Mouse (Mus musculus): ENCODE results near the gene Ddx60.
A peak's percentile ranks its signal among the peaks of the same experiment; 100 is the strongest.

Ddx60 gene

DNA sequence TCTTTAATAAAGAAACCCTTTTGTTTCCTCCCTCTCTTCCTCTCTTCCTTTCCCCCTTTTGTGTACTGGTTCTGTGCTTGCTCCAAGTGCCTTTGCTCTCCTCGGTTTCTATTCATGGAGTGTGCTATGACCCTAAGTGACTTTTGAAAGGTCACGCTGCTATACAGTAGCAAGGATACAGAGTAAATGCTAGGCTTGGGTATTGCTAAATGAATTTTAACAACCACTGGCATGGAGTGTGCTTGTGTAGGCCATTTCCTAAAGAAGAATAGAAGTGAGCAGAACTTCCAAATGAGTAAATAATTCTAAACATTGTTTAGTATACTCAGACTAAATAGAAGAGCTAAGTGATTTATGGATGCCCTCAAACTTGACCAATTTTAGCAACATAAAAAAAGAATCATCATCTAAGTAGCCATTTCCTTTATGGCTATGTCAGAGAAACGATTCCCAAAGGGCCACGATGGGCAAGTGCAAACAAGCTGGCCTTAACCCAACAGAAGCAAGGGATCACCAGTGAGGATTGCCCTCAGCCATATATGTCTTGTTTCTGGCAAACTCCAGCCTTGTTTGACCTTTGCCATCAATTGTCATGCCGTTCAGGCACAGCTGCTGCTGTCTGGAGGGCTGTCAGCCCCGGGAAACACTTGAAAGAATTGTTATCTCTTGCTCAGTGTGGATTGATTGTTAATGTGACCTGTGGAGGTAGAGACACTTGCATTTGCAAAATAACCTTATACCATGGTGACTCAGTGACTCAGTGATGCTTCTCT is 58.0 kb downstream of the Ddx60 start:
- no peak for DNase-seq (ENCODE audit: low read depth, low spot score)

DNA sequence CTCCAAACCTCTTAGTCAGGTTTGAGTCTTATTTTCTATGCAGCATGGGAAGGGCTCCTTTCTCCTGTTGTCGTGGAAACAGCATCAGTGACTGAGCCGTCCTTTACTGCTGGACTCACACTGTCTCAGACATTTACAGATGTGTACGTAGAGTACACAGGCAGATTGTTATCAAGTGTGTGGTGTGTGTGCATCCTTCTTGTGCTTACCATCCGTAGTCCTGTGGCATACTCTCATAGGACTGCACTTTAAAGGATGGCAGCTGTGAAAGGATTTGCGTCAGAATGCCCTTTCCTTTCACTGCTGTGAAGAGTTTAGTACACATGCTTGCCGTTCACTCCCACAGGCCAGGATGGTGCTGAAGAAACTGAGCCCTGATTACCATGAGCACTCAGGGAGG is 61.6 kb downstream of the Ddx60 start:
- no peak for DNase-seq (ENCODE audit: low read depth, low spot score)

DNA sequence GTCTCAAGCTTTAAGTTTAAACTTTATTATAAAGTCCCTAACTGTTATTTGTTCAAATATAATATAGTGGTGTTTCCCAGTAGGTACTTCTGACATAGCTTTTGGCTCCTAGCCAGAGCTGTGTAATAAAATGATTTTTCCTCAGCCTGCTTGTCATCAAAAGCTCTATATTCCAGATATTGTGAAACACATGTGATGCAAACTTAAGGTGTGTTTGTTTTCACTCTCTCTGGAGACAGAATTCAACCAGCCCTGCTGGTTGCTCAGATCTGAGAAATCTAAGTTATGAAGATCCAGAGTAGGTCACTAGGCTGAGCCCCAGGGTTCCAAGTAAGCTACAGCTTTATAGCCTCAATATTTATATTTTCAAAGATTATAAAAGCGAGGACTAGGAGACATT is 64.9 kb downstream of the Ddx60 start:
- no peak for DNase-seq (ENCODE audit: low read depth, low spot score)

DNA sequence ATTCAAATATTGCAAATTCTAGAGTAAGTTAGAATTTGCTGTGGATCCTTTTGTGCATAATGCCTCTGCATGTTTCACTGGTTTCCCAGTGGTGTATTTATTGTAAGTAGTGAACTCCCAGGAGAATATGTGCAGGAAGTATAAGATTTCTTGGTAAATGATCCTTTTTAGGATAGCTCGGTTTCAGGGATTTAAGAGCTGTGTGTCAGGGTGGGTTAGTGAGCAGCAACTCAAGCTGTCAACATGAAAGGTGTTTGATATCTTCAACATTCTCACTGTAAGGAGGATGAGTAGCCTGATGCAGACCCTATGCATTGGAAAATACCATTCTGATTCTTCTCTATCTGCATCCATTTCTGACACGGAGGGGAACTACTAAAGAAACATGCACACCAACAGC is 69.2 kb downstream of the Ddx60 start:
- no peak for DNase-seq (ENCODE audit: low read depth, low spot score)

DNA sequence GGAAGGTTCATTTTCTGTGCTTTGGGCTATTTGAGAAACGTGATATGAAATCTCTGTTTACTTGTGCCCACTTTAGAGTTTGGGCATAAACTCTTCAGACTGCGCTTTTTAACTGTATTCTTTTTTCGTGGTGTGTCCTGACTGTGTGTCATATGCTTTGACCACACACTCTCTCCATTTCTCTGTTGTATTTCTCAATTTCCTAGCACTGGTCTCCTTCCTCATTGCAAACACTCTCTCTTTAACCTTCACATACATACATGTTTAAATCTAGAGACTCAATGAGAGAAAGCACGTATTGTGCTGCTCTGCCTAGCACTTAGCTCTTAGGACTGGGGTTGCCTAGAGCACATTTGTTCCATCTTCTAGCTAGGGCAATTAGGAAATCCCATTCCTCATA is 86.3 kb downstream of the Ddx60 start:
- no peak for DNase-seq (ENCODE audit: low read depth, low spot score)

DNA sequence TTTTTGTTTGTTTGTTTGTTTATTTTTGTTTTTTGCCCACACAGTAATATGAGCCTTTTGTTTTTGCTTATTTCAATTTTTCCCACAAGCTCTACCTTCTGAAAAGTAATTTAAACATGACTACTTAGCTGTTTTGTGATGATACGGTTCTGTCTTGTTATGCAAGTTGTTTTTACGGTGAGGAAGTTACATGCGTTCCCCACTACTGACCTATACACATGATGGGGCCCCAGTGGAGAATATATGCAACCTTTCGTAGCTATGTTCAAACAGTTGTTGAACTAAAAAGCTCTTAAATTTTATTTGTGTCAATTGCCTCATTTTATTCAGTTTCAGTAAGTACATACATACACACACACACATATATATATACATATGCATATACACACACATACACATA is 86.7 kb downstream of the Ddx60 start:
- no peak for DNase-seq (ENCODE audit: low read depth, low spot score)

DNA sequence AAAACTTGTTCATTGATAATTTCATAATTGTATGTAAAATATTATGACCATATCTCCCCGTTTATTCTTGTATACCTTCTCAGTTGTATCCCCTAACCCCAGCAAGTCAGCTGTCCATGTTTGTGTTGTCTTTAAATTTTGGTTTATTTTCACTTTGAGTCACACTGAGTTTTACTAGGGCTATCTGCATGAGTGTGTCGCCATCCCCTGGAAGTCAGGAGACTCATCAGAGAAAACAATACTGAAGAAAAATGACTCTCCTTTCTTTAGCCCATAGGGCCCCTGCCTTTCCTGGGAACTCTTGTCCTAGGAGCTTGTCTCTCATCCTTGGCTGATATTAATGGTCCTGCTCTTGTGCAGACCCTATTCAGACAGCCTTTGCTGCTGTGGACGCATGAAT is 106.5 kb downstream of the Ddx60 start:
- DNase-seq (ENCODE audit: low read depth, low spot score), result no peak

DNA sequence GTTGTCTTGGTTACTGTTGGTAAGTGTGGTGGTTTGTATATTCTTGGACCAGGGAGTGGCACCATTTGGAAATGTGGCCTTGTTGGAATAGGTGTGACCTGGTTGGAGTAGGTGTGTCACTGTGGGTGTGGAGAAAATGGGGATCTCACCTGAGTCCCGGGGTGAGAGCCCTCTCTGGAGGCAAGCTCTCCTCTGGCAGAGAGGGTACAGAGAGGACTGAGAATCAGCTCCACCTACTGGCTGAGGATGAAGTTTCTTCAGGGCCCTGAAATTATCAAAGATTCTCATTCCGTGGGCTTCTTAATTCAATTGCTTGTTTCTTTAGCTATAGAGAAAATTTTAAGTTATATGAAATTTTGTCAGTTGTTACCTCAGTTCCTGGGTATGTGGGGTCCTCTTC is 118.9 kb downstream of the Ddx60 start:
- no peak for DNase-seq (ENCODE audit: low read depth, low spot score)

DNA sequence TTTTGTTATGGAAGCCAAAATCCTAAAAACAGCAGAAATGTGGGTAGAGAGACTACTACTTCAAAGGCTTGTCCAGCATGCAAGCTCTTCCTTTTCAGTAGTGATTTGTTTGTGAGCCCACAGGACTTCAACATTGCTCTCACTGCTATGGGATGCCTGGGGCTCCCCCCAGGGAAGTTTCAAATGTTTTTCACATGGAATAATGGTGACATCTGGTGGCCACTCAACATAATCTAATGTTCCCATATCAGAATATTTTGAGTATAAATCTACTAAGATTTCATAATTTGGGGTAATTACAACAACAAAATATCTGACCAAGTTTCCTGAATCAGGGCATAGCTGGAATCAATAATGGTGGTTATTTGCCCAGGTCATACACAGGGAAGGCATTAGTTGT is 132.5 kb downstream of the Ddx60 start:
- no peak for DNase-seq (ENCODE audit: low read depth, low spot score)

DNA sequence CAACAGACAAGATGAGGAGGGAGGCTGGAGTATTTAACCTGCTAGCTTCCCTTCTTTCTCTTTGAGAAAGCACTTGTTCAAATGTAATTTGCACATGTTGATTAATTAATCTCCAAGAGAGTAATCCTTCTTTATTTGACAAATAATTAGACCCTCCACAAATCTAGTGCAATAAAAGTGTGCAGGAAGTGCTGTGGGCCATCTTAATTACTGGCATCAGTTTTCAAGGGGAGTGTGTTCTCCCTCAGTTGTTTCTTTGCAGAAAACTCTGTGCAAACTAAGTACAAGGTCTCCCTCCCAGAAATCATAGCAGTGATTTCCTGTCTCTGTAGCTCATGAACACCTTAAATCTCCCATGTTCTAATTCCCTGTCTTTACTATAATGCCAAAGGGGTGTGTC is 140.4 kb downstream of the Ddx60 start:
- no peak for DNase-seq (ENCODE audit: low read depth, low spot score)

DNA sequence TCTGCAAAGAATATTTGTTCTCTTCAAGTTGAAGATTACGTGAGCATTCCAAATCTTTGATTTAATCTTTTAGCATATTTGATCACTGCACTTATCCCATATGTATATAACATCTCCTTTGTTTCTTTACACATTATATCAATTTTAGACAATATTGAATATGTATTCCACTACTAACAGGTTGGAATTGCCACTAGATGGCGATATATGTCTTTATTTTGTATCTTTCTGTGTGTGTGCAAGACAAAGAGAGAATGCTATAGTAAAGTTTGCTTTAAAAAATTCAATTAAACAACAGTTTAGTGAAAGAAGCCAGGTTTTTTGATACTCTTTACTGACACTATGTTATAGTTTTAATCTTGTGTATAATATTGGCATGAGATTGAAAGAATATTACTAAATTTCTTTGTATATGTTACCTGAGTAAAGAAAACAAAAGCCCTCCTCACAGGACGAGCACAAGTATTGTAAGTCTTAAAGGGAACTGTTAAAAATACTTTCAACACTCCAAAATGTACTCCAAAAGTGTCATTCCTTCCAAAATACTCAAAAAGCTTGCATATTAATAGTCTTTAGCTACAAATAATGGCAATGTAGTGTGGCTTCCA is 152.4 kb downstream of the Ddx60 start:
- DNase-seq (ENCODE audit: low read depth, low spot score), result peak; percentile 14

DNA sequence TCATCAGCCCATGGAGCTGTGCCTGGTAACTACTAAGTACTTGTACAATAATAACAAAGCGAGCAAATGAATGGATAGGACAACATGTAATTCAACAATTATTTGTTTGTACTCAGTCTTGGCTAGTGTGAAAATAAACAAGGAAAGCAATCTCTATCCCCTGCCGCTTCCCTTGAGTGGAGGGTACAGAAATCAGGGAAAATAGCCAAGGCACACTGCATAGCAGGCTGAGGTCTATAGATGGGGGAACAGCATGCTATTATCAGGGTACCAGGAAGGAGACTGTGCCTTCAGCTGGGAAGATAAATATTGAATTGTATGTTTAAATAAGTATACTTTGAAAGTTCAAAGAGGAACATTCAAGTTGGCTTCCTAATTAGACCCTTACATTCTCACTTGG is 153.9 kb downstream of the Ddx60 start:
- no peak for DNase-seq (ENCODE audit: low read depth, low spot score)
